Mouse (Mus musculus) C2C12 (cell line): ENCODE data around the gene Pdgfd. TPM values are rescaled to one million over a fixed set of nuclear protein-coding genes. Genes with fewer than 3 reads are reported as not detected.
"Not testable (repeated sequence)": the region's sequence is repeated elsewhere in the genome, so short reads cannot be mapped to it uniquely, and the experiment has no call there.

Experiments
- H3K27me3 ChIP-seq: one replicate; pipeline ENCODE4 v1.6.1; 2011; ENCODE audit not compliant: control insufficient read depth, insufficient read depth, insufficient read length
- H3K36me3 ChIP-seq: one replicate; pipeline ENCODE4 v1.6.1; 2011; ENCODE audit not compliant: control insufficient read depth, insufficient read depth
- H3K4me3 ChIP-seq: one replicate; pipeline ENCODE4 v1.5.1; 2011; ENCODE audit warnings: mild to moderate bottlenecking, control low read depth; ENCODE audit not compliant: poor library complexity, insufficient read depth, severe bottlenecking
- H3K79me2 ChIP-seq: one replicate; pipeline ENCODE4 v1.6.1; 2011; ENCODE audit not compliant: control insufficient read depth, insufficient read depth
- H3K79me3 ChIP-seq: one replicate; pipeline ENCODE4 v1.6.1; 2011; ENCODE audit warnings: low read depth, control low read depth
- H3ac ChIP-seq: one replicate; pipeline ENCODE3; 2011; ENCODE audit warnings: low read depth; ENCODE audit not compliant: control insufficient read depth, insufficient read length
- CEBPB ChIP-seq: IDR thresholded peaks from one replicate; pipeline ENCODE4 v1.6.1; 2011; ENCODE audit warnings: low read depth, mild to moderate bottlenecking, control low read depth, moderate library complexity
- CTCF ChIP-seq: IDR thresholded peaks from one replicate; pipeline ENCODE4 v1.5.1; 2011; ENCODE audit not compliant: control insufficient read depth, insufficient read depth, insufficient read length
- FOSL1 ChIP-seq: IDR thresholded peaks from one replicate; pipeline ENCODE4 v1.8.0; 2011; ENCODE audit warnings: mild to moderate bottlenecking, low read length; ENCODE audit not compliant: poor library complexity, insufficient read depth, severe bottlenecking
- MAX ChIP-seq: IDR thresholded peaks from one replicate; pipeline ENCODE4 v1.6.1; 2011; ENCODE audit warnings: mild to moderate bottlenecking, control low read depth
- MYOD1 ChIP-seq: IDR thresholded peaks from one replicate; pipeline ENCODE4 v1.6.1; 2011; ENCODE audit warnings: low read depth; ENCODE audit not compliant: control insufficient read depth, insufficient read length
- MYOG ChIP-seq: IDR thresholded peaks from one replicate; pipeline ENCODE4 v1.6.1; 2011; ENCODE audit not compliant: control insufficient read depth, insufficient read length; ENCODE audit errors: extremely low read depth
- USF1 ChIP-seq: IDR thresholded peaks from one replicate; pipeline ENCODE4 v1.6.1; 2011; ENCODE audit warnings: low read depth, mild to moderate bottlenecking, control low read depth, moderate library complexity
- polyA plus RNA-seq: library from polyadenylated mRNA; unstranded; fragments of >200 nt; fragmentation: generic; extraction: Trizol; gene quantifications from one replicate; pipeline ENCODE4 v1.2.1, GENCODE M21; 2012; ENCODE audit warnings: missing spikeins

The Pdgfd gene
- polyA plus RNA-seq, 1 experiment, result 0.91 TPM

DNA sequence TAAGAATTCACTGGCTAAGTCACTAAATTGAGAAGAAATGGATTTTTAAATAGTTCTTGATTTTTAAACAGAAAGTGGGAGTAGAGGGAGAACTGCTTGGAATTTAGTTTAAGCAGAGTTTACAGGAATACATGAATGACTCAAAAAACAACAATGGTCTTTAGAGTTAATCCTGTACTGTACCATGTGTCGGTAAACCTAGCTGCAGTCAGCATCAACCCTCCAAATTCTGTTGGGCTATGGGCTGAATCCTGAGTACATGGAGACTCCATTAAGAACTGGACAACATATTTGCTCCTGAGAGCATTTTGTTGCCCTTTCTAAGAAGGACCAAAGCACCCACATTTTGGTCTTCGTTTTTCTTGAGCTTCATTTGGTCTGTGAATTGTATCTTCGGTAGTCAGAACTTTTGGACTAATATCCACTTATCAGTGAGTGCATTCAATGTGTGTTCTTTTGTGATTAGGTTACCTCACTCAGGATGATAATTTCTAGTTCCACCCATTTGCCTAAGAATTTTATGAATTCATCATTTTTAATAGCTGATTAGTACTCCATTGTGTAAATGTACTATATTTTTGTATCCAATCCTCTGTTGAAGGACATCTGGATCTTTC, 14.0 kb downstream of the Pdgfd start:
- Histone ChIP-seq H3K4me3 (no peak overlapping the region), H3K27me3 (no peaks in the 10 kb centered on the region), H3K79me3 (no peaks in the 10 kb centered on the region), H3ac (no peak overlapping the region), H3K36me3 (no peaks in the 10 kb centered on the region), H3K79me2 (no peaks in the 10 kb centered on the region)
- TF ChIP-seq USF1 (no peak), FOSL1 (no peak), MYOG (no peak), MYOD1 (no peak), CEBPB (no peak), MAX (no peak), CTCF (no peak)

DNA sequence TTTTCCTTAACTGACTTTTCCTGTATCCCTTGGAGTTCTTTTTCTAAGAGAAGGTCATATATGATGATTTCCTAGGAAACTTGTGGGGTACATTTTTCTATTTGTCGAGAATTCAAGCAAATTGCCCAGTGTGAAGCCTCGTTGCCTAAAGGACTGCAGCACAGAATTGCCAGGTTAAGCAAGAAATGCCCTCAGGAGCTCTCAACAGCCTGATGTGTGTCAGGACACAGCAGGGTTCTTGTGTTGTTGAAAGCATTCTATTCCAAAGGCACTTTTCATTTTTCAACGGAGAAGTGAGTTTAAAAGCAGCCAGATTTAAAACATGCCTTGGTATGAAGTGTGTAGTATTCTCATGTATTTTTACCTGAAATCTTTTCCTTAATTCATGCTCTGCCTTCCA, 19.6 kb downstream of the Pdgfd start:
- TF ChIP-seq CTCF, result no peak
- no peak for TF ChIP-seq MYOG
- TF ChIP-seq FOSL1, result no peak
- TF ChIP-seq CEBPB, result no peak
- TF ChIP-seq MAX, result no peak
- TF ChIP-seq MYOD1, result no peak
- no peak for TF ChIP-seq USF1
- H3K27me3 ChIP-seq, result no peaks in the 10 kb centered on the region
- H3ac ChIP-seq, result no peak overlapping the region

DNA sequence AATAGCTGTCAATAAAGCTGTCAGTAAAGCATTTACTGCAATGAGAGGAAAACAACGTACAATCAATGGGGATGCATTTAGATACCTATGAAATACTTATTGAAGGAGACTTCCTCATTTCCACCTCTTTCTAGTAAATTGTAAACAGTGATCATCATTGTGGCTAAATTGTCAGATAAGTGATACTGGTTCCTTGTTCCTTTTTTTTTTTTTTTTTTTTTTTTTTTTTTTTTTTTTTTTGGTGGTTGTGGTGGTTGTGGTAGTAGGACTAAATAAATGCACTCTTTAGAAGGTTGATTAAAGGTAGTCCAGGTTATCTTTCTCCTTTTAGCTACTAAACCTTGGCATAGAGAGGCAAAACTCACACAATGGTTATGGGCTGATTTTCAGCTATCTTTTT, 25.0 kb downstream of the Pdgfd start:
- H3K79me3 ChIP-seq, result no peaks in the 10 kb centered on the region
- no peaks in the 10 kb centered on the region for H3K36me3 ChIP-seq
- no peak overlapping the region for H3K4me3 ChIP-seq
- no peak for TF ChIP-seq FOSL1
- TF ChIP-seq MYOG, result no peak
- no peak for TF ChIP-seq MYOD1
- TF ChIP-seq CEBPB, result no peak
- no peak for TF ChIP-seq CTCF
- no peaks in the 10 kb centered on the region for H3K79me2 ChIP-seq
- no peak overlapping the region for H3ac ChIP-seq
- no peaks in the 10 kb centered on the region for H3K27me3 ChIP-seq

More for the DNA sequence above, 19.6 kb downstream of the Pdgfd start:
- Histone ChIP-seq H3K79me3 (no peaks in the 10 kb centered on the region), H3K4me3 (no peak overlapping the region), H3K36me3 (no peaks in the 10 kb centered on the region), H3K79me2 (no peaks in the 10 kb centered on the region)

DNA sequence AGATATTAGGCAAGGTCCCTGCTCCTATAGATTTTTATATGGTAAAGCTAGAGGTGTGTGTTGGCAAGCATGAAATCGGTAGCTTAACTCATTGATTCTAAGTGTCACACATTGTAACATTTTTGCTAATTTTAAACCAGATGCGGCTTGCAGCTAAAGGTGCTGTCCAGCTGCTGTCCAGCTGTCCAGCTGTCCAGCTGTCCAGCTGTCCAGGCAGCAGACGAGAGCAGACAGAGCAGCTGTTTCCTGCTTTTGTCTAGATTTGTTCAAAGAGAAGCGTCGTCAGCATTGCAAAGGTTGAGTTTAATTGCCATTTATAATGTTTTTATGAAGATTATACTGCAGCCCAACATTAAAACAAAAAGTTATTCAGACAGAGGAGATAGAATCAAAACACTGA, 44.5 kb downstream of the Pdgfd start:
- H3K4me3 ChIP-seq, result no peak overlapping the region
- no peak overlapping the region for H3ac ChIP-seq
- TF ChIP-seq MAX, result no peak
- TF ChIP-seq USF1, result no peak
- peak; percentile 51 for TF ChIP-seq MYOD1
- TF ChIP-seq MYOG, result no peak
- no peaks in the 10 kb centered on the region for H3K79me3 ChIP-seq
- no peaks in the 10 kb centered on the region for H3K27me3 ChIP-seq
- no peaks in the 10 kb centered on the region for H3K36me3 ChIP-seq
- no peaks in the 10 kb centered on the region for H3K79me2 ChIP-seq

DNA sequence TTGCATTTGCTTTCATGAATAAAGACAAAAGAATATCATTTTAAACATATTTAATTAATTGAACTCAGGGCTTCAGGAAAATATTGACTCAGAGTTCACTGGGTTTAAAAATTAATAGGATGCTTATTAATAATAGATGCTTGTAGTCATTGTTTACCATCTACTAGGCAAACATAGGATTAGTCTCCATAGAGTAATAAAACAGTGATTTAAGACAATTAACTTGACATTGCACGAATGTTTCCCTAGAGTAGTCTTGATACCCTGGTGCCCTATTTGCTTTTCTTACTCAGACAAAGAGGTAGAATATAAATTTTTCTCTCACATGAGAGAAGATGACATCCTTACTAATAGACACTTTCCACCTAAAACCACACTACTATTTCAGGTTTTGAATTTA, 49.1 kb downstream of the Pdgfd start:
- Histone ChIP-seq H3K27me3 (no peaks in the 10 kb centered on the region), H3K79me3 (no peaks in the 10 kb centered on the region), H3ac (no peak overlapping the region), H3K36me3 (no peaks in the 10 kb centered on the region), H3K4me3 (no peak overlapping the region), H3K79me2 (no peaks in the 10 kb centered on the region)
- TF ChIP-seq MYOD1, result no peak

DNA sequence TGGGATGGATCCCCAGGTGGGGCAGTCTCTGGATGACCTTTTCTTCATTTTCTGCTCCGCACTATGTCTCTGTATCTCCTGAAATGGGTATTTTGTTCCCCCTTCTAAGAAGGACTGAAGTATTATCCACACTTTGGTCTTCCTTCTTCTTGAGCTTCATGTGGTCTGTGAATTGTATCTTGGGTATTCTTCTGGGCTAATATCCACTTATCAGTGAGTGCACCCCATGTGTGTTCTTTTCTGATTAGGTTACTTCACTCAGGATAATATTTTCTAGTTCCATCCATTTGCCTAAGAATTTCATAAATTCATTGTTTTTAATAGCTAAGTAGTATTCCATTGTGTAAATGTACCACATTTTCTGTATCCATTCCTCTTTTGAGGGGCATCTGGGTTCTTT, 67.6 kb downstream of the Pdgfd start:
- not testable (repeated sequence) for H3ac ChIP-seq, H3K79me3 ChIP-seq, H3K4me3 ChIP-seq, H3K36me3 ChIP-seq, H3K79me2 ChIP-seq, H3K27me3 ChIP-seq
